Mouse (Mus musculus): ENCODE measurements at regions not wholly inside any gene's neighbourhood (a gene's known extent, or its start where the extent isn't known, plus 50 kb on each side); places are given as distances from the start of the nearest gene placed in this dataset.
A peak's percentile ranks its signal among the peaks of the same experiment; 100 is the strongest.
"Not testable (repeated sequence)": the region's sequence is repeated elsewhere in the genome, so short reads cannot be mapped to it uniquely, and the experiment has no call there.

DNA sequence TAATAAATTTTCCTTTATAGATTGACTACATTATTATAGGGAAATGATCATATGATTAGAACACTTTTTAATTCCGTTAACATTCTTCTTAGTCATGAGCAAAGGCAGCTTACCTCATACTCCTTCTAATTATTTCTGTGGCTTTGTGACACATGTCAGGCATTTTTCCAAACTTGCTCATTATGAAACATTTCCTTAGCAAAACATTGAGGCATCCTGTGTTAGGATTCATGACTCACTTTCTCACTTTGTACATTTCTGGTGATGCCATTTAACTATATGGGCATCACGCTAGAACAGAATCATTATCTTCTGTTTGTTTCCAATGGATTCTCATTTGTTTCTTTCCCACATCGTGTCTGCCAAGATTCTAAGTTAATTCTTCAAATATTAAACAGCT lies 621.3 kb downstream of the Tecrl start:
- DNase-seq (ENCODE audit: low read depth, low spot score): no peak

DNA sequence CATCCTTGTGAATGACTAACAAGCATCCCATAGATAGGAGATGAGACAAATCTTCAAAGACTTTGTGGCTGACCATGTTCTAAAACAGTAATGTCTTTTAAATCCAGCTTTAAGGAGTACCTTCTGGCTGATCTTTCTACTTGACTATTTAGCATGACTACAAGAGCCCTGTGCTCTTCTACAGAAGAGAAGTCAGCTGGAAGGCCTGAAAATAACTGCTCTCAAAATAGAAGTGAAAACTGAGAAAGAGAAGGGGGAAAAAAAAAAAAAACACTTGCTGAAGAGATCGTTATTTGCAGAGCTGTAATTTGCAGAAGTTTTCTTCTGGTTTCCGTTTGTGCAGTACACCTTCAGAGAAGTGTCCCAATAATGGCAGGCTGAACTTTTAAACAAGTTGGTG lies 626.8 kb downstream of the Tecrl start:
- DNase-seq (ENCODE audit: low read depth, low spot score): peak; percentile 84

DNA sequence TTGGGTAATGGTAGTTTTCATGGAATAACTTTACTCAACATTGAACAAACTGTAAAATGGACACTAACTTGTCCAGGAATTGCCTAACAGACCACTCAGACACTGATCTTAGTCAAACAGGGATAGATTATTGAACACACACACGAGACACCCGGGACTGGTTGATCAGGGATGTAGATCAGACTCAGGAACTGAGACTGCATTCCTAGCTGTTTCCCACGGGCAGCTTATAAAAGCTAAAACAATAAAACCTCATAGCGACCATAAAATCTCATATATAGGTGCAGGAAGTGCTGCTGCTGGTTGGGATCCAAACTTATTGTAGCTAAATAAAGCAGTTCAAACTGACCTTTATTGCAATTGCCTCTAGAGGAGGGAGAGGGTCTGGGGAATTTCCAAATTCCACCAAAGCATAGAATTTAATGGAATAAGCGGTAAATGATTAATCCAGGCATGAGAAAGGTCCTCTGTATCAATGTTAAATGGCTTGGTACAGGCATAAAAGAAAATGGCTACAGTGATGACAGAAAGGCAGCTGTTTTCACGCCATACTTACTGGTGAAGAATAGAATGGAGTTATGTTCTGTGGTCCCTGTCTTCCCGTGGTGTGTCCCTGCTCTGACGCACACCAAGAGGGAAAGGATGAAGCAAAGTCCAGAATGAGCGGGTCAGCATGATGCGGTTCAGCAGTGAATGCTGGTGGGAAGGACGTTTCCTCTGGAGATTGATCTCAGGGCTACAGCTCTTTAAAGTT lies 627.6 kb downstream of the Tecrl start:
- DNase-seq (ENCODE audit: low read depth, low spot score): no peak

DNA sequence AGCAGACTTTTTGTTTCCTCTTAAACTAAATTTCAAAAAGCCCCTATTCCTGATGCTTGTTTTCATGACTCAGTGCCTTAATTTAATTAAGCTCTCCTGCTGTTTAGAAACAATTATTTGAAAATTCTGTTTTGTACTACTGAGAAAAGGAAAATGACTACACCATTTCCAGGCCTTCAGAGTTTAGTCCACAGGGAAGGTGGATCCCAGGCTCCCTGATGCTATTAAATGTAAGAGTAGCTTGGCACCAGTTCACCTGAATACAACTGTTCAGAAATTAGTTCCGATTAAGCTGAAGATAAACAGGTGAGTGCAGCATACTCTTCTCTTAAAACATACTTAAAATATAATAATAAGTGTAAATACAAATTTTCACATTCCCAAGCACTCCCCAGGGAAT lies 639.3 kb downstream of the Tecrl start:
- no peak for DNase-seq (ENCODE audit: low read depth, low spot score)

DNA sequence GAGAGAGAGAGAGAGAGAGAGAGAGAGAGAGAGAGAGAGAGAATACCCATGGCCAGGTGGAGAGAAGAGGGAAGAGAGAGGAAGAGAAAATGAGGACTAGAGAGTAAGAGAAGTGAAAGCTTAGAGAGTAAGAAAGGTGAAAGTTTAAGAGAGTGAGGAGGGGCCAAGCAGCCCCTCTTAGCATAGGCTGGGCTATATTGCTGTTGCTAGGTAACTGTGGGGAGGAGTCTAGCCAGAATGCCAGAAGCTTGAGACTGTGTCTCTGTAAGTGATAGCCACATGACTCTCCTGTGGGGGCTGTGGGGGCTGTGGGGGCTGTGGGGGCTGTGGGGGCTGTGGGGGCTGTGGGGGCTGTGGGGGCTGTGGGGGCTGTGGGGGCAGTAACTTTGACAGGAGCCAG lies 655.3 kb downstream of the Tecrl start:
- not testable (repeated sequence) for DNase-seq (ENCODE audit: low read depth, low spot score)

DNA sequence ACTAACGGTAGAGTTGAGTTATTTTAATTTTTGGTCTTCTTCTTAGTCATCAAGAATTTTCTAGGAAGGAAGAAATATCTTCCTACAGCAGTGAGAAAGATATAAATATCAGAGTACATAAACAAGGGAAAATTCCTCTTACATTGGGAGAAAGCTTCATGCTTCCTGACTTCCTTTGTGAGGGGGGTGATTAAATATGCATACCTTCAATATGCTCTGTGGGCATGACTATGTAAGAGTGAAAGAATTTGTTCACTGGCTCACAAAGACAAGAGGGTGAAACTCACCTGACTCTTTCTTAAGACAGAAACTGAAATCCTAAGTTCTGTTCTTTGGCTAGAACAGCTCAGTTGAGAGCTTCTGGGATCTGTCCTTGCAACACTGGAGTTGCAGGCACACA lies 656.1 kb downstream of the Tecrl start:
- peak; percentile 32 for DNase-seq (ENCODE audit: low read depth, low spot score)

DNA sequence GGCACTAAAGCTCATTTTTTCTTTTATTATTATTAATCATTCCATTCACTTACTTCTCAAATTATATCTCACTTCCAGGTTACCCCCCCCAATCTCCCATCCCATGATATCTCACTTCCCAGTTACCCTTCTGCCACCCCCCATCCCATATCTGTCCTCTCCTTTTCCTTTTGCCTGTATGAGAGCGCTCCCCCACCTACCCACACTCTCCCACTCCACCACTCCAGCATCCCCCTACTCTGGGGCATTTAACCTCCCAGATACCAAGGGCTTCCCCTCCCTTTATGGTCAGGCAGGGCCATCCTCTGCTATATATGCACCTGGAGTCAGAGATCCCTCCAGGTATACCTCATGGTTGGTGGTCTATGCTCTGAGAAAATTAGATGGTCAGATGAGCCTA lies 671.6 kb downstream of the Tecrl start:
- no peak for DNase-seq (ENCODE audit: low read depth, low spot score)

DNA sequence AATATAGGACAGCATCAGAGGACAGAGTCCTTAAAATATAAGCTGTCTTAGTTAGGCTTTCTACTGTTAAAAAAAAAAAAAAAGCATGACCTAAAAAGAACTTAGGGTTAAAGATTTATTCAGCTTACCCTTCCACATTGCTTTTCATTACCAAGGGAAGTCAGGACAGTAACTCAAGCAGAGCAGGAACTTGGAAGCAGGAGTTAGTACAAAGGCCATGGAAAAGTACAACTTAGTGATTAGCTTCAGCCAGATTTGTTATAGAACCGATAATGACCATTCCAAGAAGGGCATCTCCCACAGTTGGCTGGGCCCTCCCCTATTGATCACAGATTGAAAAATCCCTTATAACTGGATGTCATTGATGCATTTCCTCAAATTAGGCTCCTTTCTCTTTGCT lies 690.9 kb downstream of the Tecrl start:
- no peak for DNase-seq (ENCODE audit: low read depth, low spot score)

DNA sequence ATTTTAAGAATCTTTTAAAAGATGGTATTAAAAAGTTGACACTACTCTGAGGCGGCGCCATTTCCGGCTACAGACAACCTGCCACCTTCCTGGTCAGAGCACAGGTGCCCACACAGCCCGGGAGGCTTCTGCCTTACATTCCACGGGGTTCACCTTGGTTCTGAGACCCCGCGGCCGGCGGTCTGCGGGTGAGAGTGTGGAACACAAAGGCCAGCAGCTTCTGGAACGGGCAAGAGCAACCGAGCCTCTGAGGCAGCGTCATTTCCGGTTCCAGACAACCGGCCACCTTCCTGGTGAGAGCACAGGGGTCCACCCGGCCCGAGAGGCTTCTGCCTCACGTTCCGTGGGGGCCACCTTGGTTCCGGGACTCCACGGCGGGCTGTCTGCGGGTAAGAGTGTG lies 701.4 kb downstream of the Tecrl start:
- not testable (repeated sequence) for DNase-seq (ENCODE audit: low read depth, low spot score)

DNA sequence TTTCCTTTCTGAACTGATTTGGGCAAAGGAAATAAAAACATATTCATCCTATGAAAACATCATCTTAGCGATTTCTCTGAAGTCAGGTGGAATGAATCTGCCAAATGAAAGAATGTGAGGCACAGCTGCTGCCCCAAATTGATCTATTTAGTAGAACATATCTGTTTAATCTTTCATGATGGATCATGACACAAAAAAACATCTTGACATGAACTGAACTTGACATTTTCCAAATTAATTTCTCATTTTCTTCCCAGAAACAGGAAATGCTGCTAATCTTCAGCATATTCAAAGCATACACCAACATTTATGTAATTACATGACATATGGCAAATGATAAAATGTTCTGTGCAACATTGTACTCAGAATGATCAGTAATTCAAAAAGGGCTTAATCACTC lies 734.9 kb downstream of the Tecrl start:
- DNase-seq (ENCODE audit: low read depth, low spot score): no peak
